Mouse (Mus musculus) cerebellum, adult 2 months (tissue): ENCODE results near the gene Tmem120a.

Experiments used
- CTCF ChIP-seq: fragments of 200-500 bp; IDR thresholded peaks from 2 replicates; pipeline ENCODE4 v1.5.1; 2011; ENCODE audit warnings: low read depth, mild to moderate bottlenecking, control low read depth, low read length, moderate library complexity, borderline replicate concordance; ENCODE audit not compliant: insufficient read depth
- POLR2A ChIP-seq: fragments of 200-500 bp; IDR thresholded peaks from 2 replicates; pipeline ENCODE4 v1.6.1; 2011; ENCODE audit warnings: low read length, control low read depth, borderline replicate concordance; ENCODE audit not compliant: insufficient read depth

DNA sequence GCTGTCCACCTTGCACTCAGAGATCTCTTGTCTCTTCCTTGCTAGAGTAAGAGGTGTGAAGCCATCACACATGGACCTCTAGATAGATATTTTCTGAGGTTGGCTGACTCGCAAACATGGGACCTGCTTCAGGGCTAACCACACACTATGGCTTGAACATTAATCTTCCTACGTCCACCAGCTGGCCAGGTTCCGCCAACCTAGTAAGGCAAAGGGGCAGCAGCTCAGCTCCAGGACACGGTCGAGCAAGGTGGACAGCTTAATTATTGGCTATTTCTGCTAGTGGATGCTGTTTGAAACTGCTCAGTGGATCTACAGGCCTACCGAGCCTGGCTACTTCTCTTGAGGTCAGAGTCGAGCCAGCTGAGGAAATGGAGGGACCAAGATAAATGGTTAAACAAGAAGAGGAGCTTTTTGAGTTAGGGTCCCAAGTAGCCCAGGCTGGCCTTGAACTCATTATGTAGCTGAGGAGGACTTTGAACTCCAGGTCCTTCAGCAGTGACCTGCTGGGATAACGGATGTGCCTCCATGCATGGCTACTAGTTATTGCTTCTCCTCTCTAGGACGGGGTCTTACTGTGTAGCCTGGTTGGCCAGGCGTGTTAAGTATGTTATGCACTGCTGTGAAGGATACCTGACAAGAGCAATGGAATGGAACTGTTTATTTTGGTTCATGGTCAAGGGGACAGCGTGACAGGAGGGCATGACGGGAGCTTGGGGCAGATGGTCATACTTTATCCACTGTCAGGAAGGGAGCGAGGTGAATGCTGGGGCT, 32.5 kb downstream of the Tmem120a start:
- TF ChIP-seq CTCF (no peak), POLR2A (no peak)
